In genomic region chr5:92988769-92989356, GRCm38 (mm10) we compare ENCODE assay signal across 9 mouse cellular contexts. TPM values are rescaled to one million over a fixed set of nuclear protein-coding genes. Genes with fewer than 3 reads are reported as not detected.
A peak's percentile ranks its signal among the peaks of the same experiment; 100 is the strongest.
DNase-seq lines count a peak whose midpoint lies in the region; ATAC-seq lines count a peak whose summit lies in the region.
"Had no signal": no experiment of that assay in that cellular context is flagged by ENCODE, and none has a peak within 500 bp of the region (broad histone marks: within the 10 kb centered on the region; RNA-seq: fewer than 3 reads in every experiment).

No protein-coding gene starts in this region.

- no peak overlapping the region for H3K4me3 ChIP-seq in forebrain, embryonic 12.5 days (replicated peaks)
- no peak overlapping the region for H3K4me3 ChIP-seq in kidney, embryonic 16.5 days (ENCODE audit: low read length)
- H3K4me3 ChIP-seq: gastrocnemius, adult 2 months had no signal

- no peaks in the 10 kb centered on the region for H3K9me3 ChIP-seq in forebrain, embryonic 12.5 days
- H3K9me3 ChIP-seq in kidney, embryonic 16.5 days (ENCODE audit: low read length), result no peaks in the 10 kb centered on the region; the same call in 1 of the 2 replicates

- peak; percentile 48 for DNase-seq in embryo, embryonic 10 days (ENCODE audit: low spot score)
- peak; percentile 64 for DNase-seq in neural tube, embryonic 10.5 days (ENCODE audit: extremely low spot score, low spot score)
- no peak for DNase-seq in heart, adult 9 months (ENCODE audit: low spot score in 2 of 2)
- DNase-seq in layer of hippocampus, postnatal 14 days (ENCODE audit: low spot score in 2 of 2), result no peak
- DNase-seq in frontal cortex, postnatal 14 days (ENCODE audit: low spot score in 2 of 2), result no peak
- no peak for DNase-seq in adrenal gland, postnatal 4 days (ENCODE audit: low spot score in 2 of 2)
- DNase-seq: gastrocnemius, adult 2 months had no signal

- no peaks in the 10 kb centered on the region for H3K27me3 ChIP-seq in forebrain, embryonic 12.5 days
- no peaks in the 10 kb centered on the region for H3K27me3 ChIP-seq in kidney, embryonic 16.5 days (ENCODE audit: insufficient read depth, low read length)

- peak overlapping the region; percentile 63; the same call in 1 of the 2 replicates for H3K27ac ChIP-seq in forebrain, embryonic 12.5 days
- peak overlapping the region; percentile 78 for H3K27ac ChIP-seq in kidney, embryonic 16.5 days (ENCODE audit: low read length)
- H3K27ac ChIP-seq: gastrocnemius, adult 2 months had no signal

- 0 out of 2 replicates have a peak overlapping the region, but pooled peaks have one; percentile 10 for H3K4me2 ChIP-seq in forebrain, embryonic 12.5 days
- peak overlapping the region; percentile 24 for H3K4me2 ChIP-seq in kidney, embryonic 16.5 days (replicated peaks; ENCODE audit: low read depth, low read length)

- WGBS in forebrain, embryonic 12.5 days, result 37% methylated on average over 15 of the region's 15 CpGs
- 19% methylated on average over 15 of the region's 15 CpGs for whole genome bisulfite sequencing in kidney, embryonic 16.5 days

- peaks cover 12% of the 10 kb centered on the region for H3K4me1 ChIP-seq in forebrain, embryonic 12.5 days
- peaks cover 23% of the 10 kb centered on the region for H3K4me1 ChIP-seq in kidney, embryonic 16.5 days (ENCODE audit: insufficient read depth, low read length)

- 0 out of 2 replicates have a peak, but pooled peaks have one; percentile 11 for ATAC-seq in forebrain, embryonic 12.5 days (ENCODE audit: low FRiP score)
- peak; percentile 69 for ATAC-seq in kidney, embryonic 16.5 days (ENCODE audit: low FRiP score, low TSS enrichment)

- H3K36me3 ChIP-seq in forebrain, embryonic 12.5 days (replicated peaks), result no peaks in the 10 kb centered on the region
- no peaks in the 10 kb centered on the region for H3K36me3 ChIP-seq in kidney, embryonic 16.5 days (ENCODE audit: insufficient read depth, low read length)

- no peak overlapping the region; the same call in 1 of the 2 replicates for H3K9ac ChIP-seq in forebrain, embryonic 12.5 days
- H3K9ac ChIP-seq in kidney, embryonic 16.5 days (replicated peaks; ENCODE audit: low read length), result peak overlapping the region; percentile 2; the same call in 1 of the 2 replicates

RNA-seq across cellular contexts. Expression of gene Sowahb, which starts 56.0 kb away (rescaled TPM):
- polyA plus RNA-seq in forebrain, embryonic 12.5 days (2016; fragmentation: Nextera tagmentation; extraction: Ambion mirVana), result 0.18 and 0.29 TPM in 2 replicates
- 1.4 and 1.7 TPM in 2 replicates for polyA plus RNA-seq in kidney, embryonic 16.5 days (2015; fragmentation: Nextera tagmentation; extraction: Ambion mirVana)
- total RNA-seq in layer of hippocampus, postnatal 14 days (2021), result 1 to 10 TPM in 1 of 2 experiments, under 1 TPM in 1; 0.46 to 1.0 TPM
- under 1 TPM; 0.85 to 0.90 TPM for total RNA-seq in adrenal gland, postnatal 4 days (2021)
- total RNA-seq: gastrocnemius, adult 2 months had no signal

Comparison
In these comparisons a context has a peak if more than half of its experiments do, and no peak if none do; other contexts are left out.
1. DNase-seq: peak in embryo, embryonic 10 days (single experiment) and neural tube, embryonic 10.5 days (single experiment); none in heart, adult 9 months (0 of 2), layer of hippocampus, postnatal 14 days (0 of 2), frontal cortex, postnatal 14 days (0 of 2) and adrenal gland, postnatal 4 days (0 of 2).